Mouse (Mus musculus) ES-Bruce4 (cell line): ENCODE data around the gene Sorbs2. TPM values are rescaled to one million over a fixed set of nuclear protein-coding genes. Genes with fewer than 3 reads are reported as not detected.

Source experiments
- H3K27ac ChIP-seq: 2 replicates; pipeline ENCODE4 v1.5.1; 2012; ENCODE audit warnings: low read length, inconsistent platforms; ENCODE audit not compliant: insufficient read depth
- H3K27me3 ChIP-seq: 2 replicates; pipeline ENCODE4 v1.6.1; 2012; ENCODE audit warnings: mild to moderate bottlenecking, low read length, inconsistent platforms; ENCODE audit not compliant: control insufficient read depth, poor library complexity, insufficient read depth, severe bottlenecking
- H3K36me3 ChIP-seq: 2 replicates; pipeline ENCODE4 v1.6.1; 2012; ENCODE audit warnings: inconsistent platforms, mild to moderate bottlenecking, low read length, moderate library complexity; ENCODE audit not compliant: control insufficient read depth, poor library complexity, insufficient read depth, severe bottlenecking
- H3K4me1 ChIP-seq: one replicate; pipeline ENCODE4 v1.8.1; 2011; ENCODE audit warnings: low read length; ENCODE audit not compliant: control insufficient read depth, insufficient read depth
- H3K4me3 ChIP-seq: 2 replicates; pipeline ENCODE4 v1.5.1; 2011; ENCODE audit warnings: low read depth, mild to moderate bottlenecking, low read length
- H3K9ac ChIP-seq: 2 replicates; pipeline ENCODE4 v1.6.1; 2012; ENCODE audit warnings: low read depth, mild to moderate bottlenecking, inconsistent platforms; ENCODE audit not compliant: poor library complexity, severe bottlenecking
- H3K9me3 ChIP-seq: replicated peaks from 2 replicates; pipeline ENCODE4 v1.6.1; 2012; ENCODE audit warnings: mild to moderate bottlenecking, low read length, inconsistent platforms; ENCODE audit not compliant: control insufficient read depth, poor library complexity, insufficient read depth, severe bottlenecking
- CTCF ChIP-seq: IDR thresholded peaks from one replicate; pipeline ENCODE4 v1.8.1; 2011; ENCODE audit warnings: low read depth, low read length
- EP300 ChIP-seq: IDR thresholded peaks from 2 replicates; pipeline ENCODE4 v1.6.1; 2011; ENCODE audit warnings: low read depth, low read length; ENCODE audit not compliant: insufficient read depth
- POLR2A ChIP-seq: IDR thresholded peaks from one replicate; pipeline ENCODE4 v1.8.1; 2011; ENCODE audit warnings: low read length; ENCODE audit not compliant: insufficient read depth
- polyA plus RNA-seq: library from polyadenylated mRNA; stranded (reverse); fragments of >200 nt; gene quantifications from 2 replicates; pipeline ENCODE4 v1.2.4, GENCODE M21; 2011; ENCODE audit warnings: low read depth; ENCODE audit not compliant: missing spikeins, insufficient read depth, insufficient read length

Gene Sorbs2
- polyA plus RNA-seq, 1 experiment: 3.5 TPM

- TF ChIP-seq POLR2A: no peak
- no peak for TF ChIP-seq EP300
- TF ChIP-seq CTCF: no peak
- Histone ChIP-seq H3K36me3 (no peaks in the 10 kb centered on the region), H3K9ac (no peak overlapping the region), H3K9me3 (no peaks in the 10 kb centered on the region; the same call in 1 of the 2 replicates), H3K4me3 (no peak overlapping the region), H3K4me1 (peaks cover 1% of the 10 kb centered on the region), H3K27me3 (no peaks in the 10 kb centered on the region), H3K27ac (no peak overlapping the region)
Observed at GRCm38 (mm10) chr8:45709734-45710133, 202.1 kb downstream of the Sorbs2 start.

- Histone ChIP-seq H3K4me3 (no peak overlapping the region), H3K4me1 (no peaks in the 10 kb centered on the region), H3K9me3 (no peaks in the 10 kb centered on the region; the same call in 1 of the 2 replicates), H3K27me3 (no peaks in the 10 kb centered on the region), H3K27ac (no peak overlapping the region), H3K36me3 (no peaks in the 10 kb centered on the region), H3K9ac (no peak overlapping the region)
- TF ChIP-seq POLR2A (no peak), CTCF (no peak)
Observed at GRCm38 (mm10) chr8:45712610-45713009, 205.0 kb downstream of the Sorbs2 start.

GRCm38 (mm10) chr8:45714806-45715205 is 207.2 kb downstream of the Sorbs2 start:
- H3K27ac ChIP-seq: no peak overlapping the region

GRCm38 (mm10) chr8:45715330-45716027 is 207.9 kb downstream of the Sorbs2 start:
- Histone ChIP-seq H3K9ac (no peak overlapping the region), H3K27ac (no peak overlapping the region), H3K27me3 (no peaks in the 10 kb centered on the region), H3K4me1 (no peaks in the 10 kb centered on the region), H3K4me3 (no peak overlapping the region), H3K36me3 (no peaks in the 10 kb centered on the region), H3K9me3 (no peaks in the 10 kb centered on the region; the same call in 1 of the 2 replicates)
- TF ChIP-seq CTCF (no peak), POLR2A (no peak), EP300 (no peak)

More at GRCm38 (mm10) chr8:45714806-45715205, 207.2 kb downstream of the Sorbs2 start:
- H3K9me3 ChIP-seq: no peaks in the 10 kb centered on the region; the same call in 1 of the 2 replicates
- H3K4me3 ChIP-seq: no peak overlapping the region
- no peaks in the 10 kb centered on the region for H3K36me3 ChIP-seq
- H3K4me1 ChIP-seq: no peaks in the 10 kb centered on the region
- no peak overlapping the region for H3K9ac ChIP-seq
- TF ChIP-seq POLR2A: no peak
- TF ChIP-seq EP300: no peak
- TF ChIP-seq CTCF: no peak
- H3K27me3 ChIP-seq: no peaks in the 10 kb centered on the region

GRCm38 (mm10) chr8:45719776-45720175 is 212.2 kb downstream of the Sorbs2 start:
- TF ChIP-seq POLR2A (no peak), CTCF (no peak), EP300 (no peak)
- Histone ChIP-seq H3K9me3 (no peaks in the 10 kb centered on the region), H3K27me3 (no peaks in the 10 kb centered on the region), H3K9ac (no peak overlapping the region), H3K4me1 (no peaks in the 10 kb centered on the region), H3K36me3 (no peaks in the 10 kb centered on the region), H3K4me3 (no peak overlapping the region), H3K27ac (no peak overlapping the region)

- no peaks in the 10 kb centered on the region for H3K36me3 ChIP-seq
- no peak overlapping the region for H3K9ac ChIP-seq
- H3K27me3 ChIP-seq: no peaks in the 10 kb centered on the region
- H3K9me3 ChIP-seq: no peaks in the 10 kb centered on the region
- TF ChIP-seq EP300 (no peak), CTCF (no peak), POLR2A (no peak)
- H3K27ac ChIP-seq: no peak overlapping the region
- H3K4me3 ChIP-seq: no peak overlapping the region
- H3K4me1 ChIP-seq: no peaks in the 10 kb centered on the region
Observed at GRCm38 (mm10) chr8:45724204-45724603, 216.6 kb downstream of the Sorbs2 start.
